Mouse (Mus musculus) thymus, adult 2 months (tissue): ENCODE measurements around the gene Atp2b4. TPM values are rescaled to one million over a fixed set of nuclear protein-coding genes. Genes with fewer than 3 reads are reported as not detected.
A peak's percentile ranks its signal among the peaks of the same experiment; 100 is the strongest.

Experiments used
- DNase-seq: peaks from one replicate; pipeline ENCODE4 v3.0.0; 2021
- H3K27ac ChIP-seq: fragments of 200-500 bp; 2 replicates; pipeline ENCODE4 v1.5.1; 2012; ENCODE audit warnings: low read length, control low read depth; ENCODE audit not compliant: control insufficient read depth, insufficient read depth
- H3K27me3 ChIP-seq: fragments of 200-500 bp; 2 replicates; pipeline ENCODE4 v1.6.1; 2012; ENCODE audit warnings: mild to moderate bottlenecking, low read length, moderate library complexity, mixed read lengths; ENCODE audit not compliant: control insufficient read depth, insufficient read depth
- H3K36me3 ChIP-seq: fragments of 200-500 bp; 2 replicates; pipeline ENCODE4 v1.6.1; 2012; ENCODE audit warnings: mild to moderate bottlenecking, low read length, moderate library complexity; ENCODE audit not compliant: control insufficient read depth, insufficient read depth
- H3K4me1 ChIP-seq: fragments of 200-500 bp; replicated peaks from 2 replicates; pipeline ENCODE4 v1.6.1; 2012; ENCODE audit warnings: low read length; ENCODE audit not compliant: control insufficient read depth, insufficient read depth
- H3K4me3 ChIP-seq: fragments of 200-500 bp; 2 replicates; pipeline ENCODE4 v1.5.1; 2012; ENCODE audit warnings: mild to moderate bottlenecking, low read length, control low read depth, moderate library complexity; ENCODE audit not compliant: control insufficient read depth, insufficient read depth
- CTCF ChIP-seq: fragments of 200-500 bp; IDR thresholded peaks from 2 replicates; pipeline ENCODE4 v1.5.1; 2012; ENCODE audit warnings: mild to moderate bottlenecking, control low read depth, low read length, moderate library complexity, borderline replicate concordance; ENCODE audit not compliant: control insufficient read depth, poor library complexity, insufficient read depth; ENCODE audit errors: extremely low read depth
- POLR2A ChIP-seq: fragments of 200-500 bp; IDR thresholded peaks from 2 replicates; pipeline ENCODE4 v1.6.1; 2012; ENCODE audit warnings: mild to moderate bottlenecking, low read length, control low read depth, moderate library complexity; ENCODE audit not compliant: control insufficient read depth, poor library complexity, insufficient read depth; ENCODE audit errors: extremely low read depth
- WGBS: fragments of 180-500 bp; shearing (Covaris S2); methylation state at CpG from one replicate; pipeline ENCODE4 v1.1.7; 2018; 5-methylcytosine and 5-hydroxymethylcytosine counted together
- polyA plus RNA-seq: library from polyadenylated mRNA; depleted of rRNA; stranded (reverse); fragments of >200 nt; gene quantifications from 2 replicates; pipeline ENCODE4 v1.2.3, GENCODE M21; 2012

The Atp2b4 gene
- polyA plus RNA-seq, 1 experiment: 4.1 TPM

GRCm38 (mm10) chr1:133840530-133840929 lies 39.7 kb upstream of the Atp2b4 start:
- Histone ChIP-seq H3K27me3 (no peaks in the 10 kb centered on the region), H3K4me1 (peaks cover 11% of the 10 kb centered on the region), H3K27ac (no peak overlapping the region), H3K4me3 (no peak overlapping the region), H3K36me3 (no peaks in the 10 kb centered on the region)
- WGBS: 90% methylated on average over 12 of the region's 12 CpGs
- DNase-seq: no peak
- TF ChIP-seq POLR2A: no peak
- no peak for TF ChIP-seq CTCF

- WGBS: 94% methylated on average over 6 of the region's 6 CpGs
- H3K4me3 ChIP-seq: no peak overlapping the region
- DNase-seq: no peak
- H3K27ac ChIP-seq: no peak overlapping the region
- H3K36me3 ChIP-seq: no peaks in the 10 kb centered on the region
- TF ChIP-seq CTCF: no peak
- no peak for TF ChIP-seq POLR2A
- no peaks in the 10 kb centered on the region for H3K27me3 ChIP-seq
- no peaks in the 10 kb centered on the region for H3K4me1 ChIP-seq
These were observed 33.5 kb upstream of the Atp2b4 start for GRCm38 (mm10) chr1:133834309-133834708.

GRCm38 (mm10) chr1:133832781-133833180 lies 31.9 kb upstream of the Atp2b4 start:
- WGBS: 59% methylated on average over 5 of the region's 5 CpGs
- Histone ChIP-seq H3K36me3 (no peaks in the 10 kb centered on the region), H3K4me3 (no peak overlapping the region), H3K4me1 (no peaks in the 10 kb centered on the region), H3K27ac (no peak overlapping the region), H3K27me3 (no peaks in the 10 kb centered on the region)
- TF ChIP-seq CTCF (no peak), POLR2A (no peak)
- DNase-seq: no peak

GRCm38 (mm10) chr1:133826193-133826592 lies 25.4 kb upstream of the Atp2b4 start:
- Histone ChIP-seq H3K4me3 (no peak overlapping the region), H3K27me3 (no peaks in the 10 kb centered on the region), H3K27ac (no peak overlapping the region), H3K36me3 (no peaks in the 10 kb centered on the region), H3K4me1 (peaks cover 11% of the 10 kb centered on the region)
- 52% methylated on average over 7 of the region's 7 CpGs for WGBS
- no peak for DNase-seq
- TF ChIP-seq POLR2A (no peak), CTCF (no peak)

GRCm38 (mm10) chr1:133825543-133825942 lies 24.7 kb upstream of the Atp2b4 start:
- 84% methylated on average over 8 of the region's 8 CpGs for WGBS
- no peak for DNase-seq
- H3K4me1 ChIP-seq: peaks cover 18% of the 10 kb centered on the region
- H3K27me3 ChIP-seq: no peaks in the 10 kb centered on the region
- H3K4me3 ChIP-seq: no peak overlapping the region
- TF ChIP-seq POLR2A: no peak
- TF ChIP-seq CTCF: no peak
- no peaks in the 10 kb centered on the region for H3K36me3 ChIP-seq
- no peak overlapping the region for H3K27ac ChIP-seq

- no peak overlapping the region for H3K4me3 ChIP-seq
- TF ChIP-seq POLR2A (no peak), CTCF (no peak)
- H3K27me3 ChIP-seq: no peaks in the 10 kb centered on the region
- no peaks in the 10 kb centered on the region for H3K36me3 ChIP-seq
- WGBS: 98% methylated on average over 2 of the region's 2 CpGs
- no peak for DNase-seq
- no peak overlapping the region for H3K27ac ChIP-seq
- H3K4me1 ChIP-seq: peaks cover 22% of the 10 kb centered on the region
These were observed 24.3 kb upstream of the Atp2b4 start for GRCm38 (mm10) chr1:133825140-133825539.

- 27% methylated on average over 5 of the region's 5 CpGs for WGBS
- Histone ChIP-seq H3K27me3 (no peaks in the 10 kb centered on the region), H3K36me3 (no peaks in the 10 kb centered on the region), H3K4me3 (peak overlapping the region; percentile 21), H3K4me1 (peaks cover 34% of the 10 kb centered on the region), H3K27ac (peak overlapping the region; percentile 13; the same call in 1 of the 2 replicates)
- TF ChIP-seq CTCF: no peak
- TF ChIP-seq POLR2A: no peak
- DNase-seq: peak; percentile 38
These were observed 20.3 kb upstream of the Atp2b4 start for GRCm38 (mm10) chr1:133821144-133821543.
